Mouse (Mus musculus): ENCODE data around the gene Rusc2. TPM values are rescaled to one million over a fixed set of nuclear protein-coding genes. Genes with fewer than 3 reads are reported as not detected.

Rusc2 gene
- polyA plus RNA-seq, 1 experiment from 2014 or later: 11.5 TPM

DNA sequence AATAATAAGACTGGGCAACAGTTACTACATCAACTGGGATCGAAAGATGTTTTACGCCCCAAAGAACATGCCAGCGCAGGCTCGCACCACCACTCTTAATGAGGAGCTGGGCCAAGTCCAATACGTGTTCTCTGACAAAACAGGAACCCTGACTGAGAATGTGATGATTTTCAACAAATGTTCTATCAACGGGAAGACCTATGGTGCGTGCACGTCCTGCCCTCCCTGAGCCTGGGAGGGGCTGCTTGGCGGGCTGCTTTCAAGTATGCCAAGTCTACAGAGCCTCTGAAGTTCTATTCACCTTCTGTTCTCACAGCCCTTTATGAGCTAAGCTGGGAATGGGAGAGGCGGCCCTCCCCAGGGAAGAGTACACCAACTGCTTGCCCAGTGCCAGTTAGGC lies 39.3 kb upstream of the Rusc2 start:
- Histone ChIP-seq H3K27ac (replicated peaks) (no peak overlapping the region), H3K4me2 (replicated peaks; ENCODE audit: low read depth) (no peak overlapping the region), H3K27me3 (ENCODE audit: control insufficient read depth, insufficient read depth, low read length) (no peaks in the 10 kb centered on the region), H3K9me3 (ENCODE audit: control insufficient read depth, low read length) (no peaks in the 10 kb centered on the region), H3K36me3 (ENCODE audit: control insufficient read depth, insufficient read depth, low read length) (no peaks in the 10 kb centered on the region), H3K4me1 (replicated peaks; ENCODE audit: control insufficient read depth, insufficient read depth) (no peaks in the 10 kb centered on the region), H3K9ac (ENCODE audit: low read length) (no peak overlapping the region), H3K4me3 (ENCODE audit: low read depth, low read length) (no peak overlapping the region)
- no peak for TF ChIP-seq CTCF (IDR thresholded peaks at IDR 0.05; ENCODE audit: low read depth)
- TF ChIP-seq EP300 (optimal IDR thresholded peaks at IDR 0.05): no peak
- DNase-seq (ENCODE audit: low spot score) (no peak), ATAC-seq (ENCODE audit: low FRiP score, low TSS enrichment) (no peak)
- WGBS: 80% methylated on average over 10 of the region's 10 CpGs

DNA sequence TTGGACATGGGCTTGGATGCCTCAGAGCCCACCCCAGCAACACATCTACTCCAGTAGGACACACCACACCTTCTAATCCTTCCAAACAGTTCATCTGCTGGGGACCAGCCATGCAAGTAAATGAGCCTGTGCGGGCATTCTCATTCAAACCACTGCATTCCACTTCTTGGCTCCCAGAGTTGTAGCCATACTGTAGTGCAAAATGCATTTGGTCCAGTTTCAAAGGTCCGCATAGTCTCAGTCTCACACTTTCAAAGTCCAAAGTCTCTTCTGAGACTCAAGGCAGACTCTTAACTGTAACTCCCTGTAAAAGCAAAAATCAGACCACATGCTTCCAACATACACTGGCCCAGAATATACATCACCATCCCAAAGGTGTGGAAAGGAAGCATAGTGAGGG lies 36.8 kb upstream of the Rusc2 start:
- no peak for DNase-seq (ENCODE audit: low spot score)
- ATAC-seq (ENCODE audit: low FRiP score, low TSS enrichment): no peak
- H3K9ac ChIP-seq (ENCODE audit: low read length): no peak overlapping the region
- H3K36me3 ChIP-seq (ENCODE audit: control insufficient read depth, insufficient read depth, low read length): no peaks in the 10 kb centered on the region
- no peak overlapping the region for H3K27ac ChIP-seq (replicated peaks)
- no peaks in the 10 kb centered on the region for H3K4me1 ChIP-seq (replicated peaks; ENCODE audit: control insufficient read depth, insufficient read depth)
- no peaks in the 10 kb centered on the region for H3K27me3 ChIP-seq (ENCODE audit: control insufficient read depth, insufficient read depth, low read length)
- no peak overlapping the region for H3K4me3 ChIP-seq (ENCODE audit: low read depth, low read length)
- WGBS: 88% methylated on average over 2 of the region's 2 CpGs
- H3K4me2 ChIP-seq (replicated peaks; ENCODE audit: low read depth): no peak overlapping the region
- no peak for TF ChIP-seq CTCF (IDR thresholded peaks at IDR 0.05; ENCODE audit: low read depth)
- no peak for TF ChIP-seq EP300 (optimal IDR thresholded peaks at IDR 0.05)
- no peaks in the 10 kb centered on the region for H3K9me3 ChIP-seq (ENCODE audit: control insufficient read depth, low read length)

DNA sequence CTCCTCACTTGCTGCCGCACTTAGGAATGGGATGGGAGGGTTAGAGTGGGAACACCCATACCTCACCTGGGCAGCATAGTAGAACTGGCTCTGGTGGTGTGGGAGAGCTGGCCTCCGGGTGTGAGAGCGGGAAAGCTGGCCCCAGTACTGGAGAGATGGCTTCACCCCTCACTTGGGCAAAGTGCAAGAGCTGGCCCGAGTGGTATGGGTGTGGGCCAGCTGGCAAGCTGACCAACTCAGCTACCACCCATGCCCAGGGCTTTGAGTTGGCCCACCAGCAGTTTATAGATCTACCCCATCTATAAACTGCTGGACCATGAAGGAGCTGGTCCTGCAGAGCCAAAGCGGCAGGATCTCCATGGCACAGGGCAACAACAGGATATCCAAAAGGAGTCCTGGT lies 32.6 kb upstream of the Rusc2 start:
- DNase-seq (ENCODE audit: low spot score) (no peak), ATAC-seq (ENCODE audit: low FRiP score, low TSS enrichment) (no peak)
- Histone ChIP-seq H3K4me2 (replicated peaks; ENCODE audit: low read depth) (no peak overlapping the region), H3K27me3 (ENCODE audit: control insufficient read depth, insufficient read depth, low read length) (no peaks in the 10 kb centered on the region), H3K4me3 (ENCODE audit: low read depth, low read length) (no peak overlapping the region), H3K36me3 (ENCODE audit: control insufficient read depth, insufficient read depth, low read length) (no peaks in the 10 kb centered on the region), H3K9me3 (ENCODE audit: control insufficient read depth, low read length) (0 out of 2 replicates have a peak, but pooled peaks cover 3% of the 10 kb centered on the region), H3K9ac (ENCODE audit: low read length) (no peak overlapping the region), H3K4me1 (replicated peaks; ENCODE audit: control insufficient read depth, insufficient read depth) (no peaks in the 10 kb centered on the region), H3K27ac (replicated peaks) (no peak overlapping the region)
- TF ChIP-seq CTCF (IDR thresholded peaks at IDR 0.05; ENCODE audit: low read depth) (no peak), EP300 (optimal IDR thresholded peaks at IDR 0.05) (no peak)
- 91% methylated on average over 5 of the region's 5 CpGs for WGBS

DNA sequence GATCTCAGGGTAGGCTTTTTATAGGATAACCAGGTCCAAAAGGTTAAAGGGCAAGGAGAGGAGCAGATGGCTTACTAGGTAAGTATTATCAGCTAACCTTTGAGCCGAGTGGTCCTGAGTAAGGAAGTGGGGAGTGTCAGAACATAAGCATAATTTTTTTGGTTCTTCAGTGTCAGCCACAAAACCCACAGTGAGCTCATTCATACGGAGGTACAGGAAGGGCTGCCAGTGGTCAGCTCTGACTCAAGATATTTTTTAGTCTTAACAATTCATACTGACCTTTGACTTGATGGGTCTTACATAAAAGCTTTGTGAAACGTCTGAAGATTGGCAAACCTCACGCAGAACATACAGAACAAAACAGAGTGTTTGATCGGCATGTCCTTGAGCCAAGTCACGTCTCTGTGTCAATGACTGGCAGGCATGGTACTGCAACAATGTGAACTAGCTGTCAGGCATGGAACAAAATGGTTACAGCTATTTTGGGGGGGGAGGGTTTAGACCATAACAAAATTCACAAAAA lies 31.7 kb upstream of the Rusc2 start:
- Histone ChIP-seq H3K4me3 (ENCODE audit: low read depth, low read length) (no peak overlapping the region), H3K9ac (ENCODE audit: low read length) (no peak overlapping the region), H3K27me3 (ENCODE audit: control insufficient read depth, insufficient read depth, low read length) (no peaks in the 10 kb centered on the region), H3K27ac (replicated peaks) (no peak overlapping the region), H3K9me3 (ENCODE audit: control insufficient read depth, low read length) (0 out of 2 replicates have a peak, but pooled peaks cover 3% of the 10 kb centered on the region), H3K4me2 (replicated peaks; ENCODE audit: low read depth) (no peak overlapping the region), H3K36me3 (ENCODE audit: control insufficient read depth, insufficient read depth, low read length) (no peaks in the 10 kb centered on the region), H3K4me1 (replicated peaks; ENCODE audit: control insufficient read depth, insufficient read depth) (no peaks in the 10 kb centered on the region)
- TF ChIP-seq EP300 (optimal IDR thresholded peaks at IDR 0.05): no peak
- TF ChIP-seq CTCF (IDR thresholded peaks at IDR 0.05; ENCODE audit: low read depth): no peak
- DNase-seq (ENCODE audit: low spot score) (no peak), ATAC-seq (ENCODE audit: low FRiP score, low TSS enrichment) (no peak)
- 63% methylated on average over 6 of the region's 6 CpGs for WGBS

DNA sequence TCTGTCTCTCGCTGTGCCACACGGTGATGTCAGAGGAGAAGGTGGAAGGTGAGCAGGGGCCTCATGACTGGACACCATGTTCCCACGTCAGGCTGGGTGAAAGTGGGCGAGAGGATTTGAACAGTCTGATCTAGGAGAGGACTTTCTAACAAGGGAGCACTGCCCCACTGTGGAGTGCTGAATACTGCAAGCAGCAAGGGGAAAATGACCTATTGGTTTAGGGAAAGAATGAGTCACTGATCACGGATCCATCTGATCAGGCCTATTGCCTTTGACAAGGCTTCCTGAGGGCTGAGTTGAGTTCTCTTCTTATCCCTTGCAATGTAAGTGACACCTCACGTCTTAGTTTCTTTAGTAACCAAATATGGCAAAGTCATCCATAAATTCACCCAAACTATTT lies 28.1 kb upstream of the Rusc2 start:
- no peaks in the 10 kb centered on the region for H3K36me3 ChIP-seq (ENCODE audit: control insufficient read depth, insufficient read depth, low read length)
- 85% methylated on average over 6 of the region's 6 CpGs for WGBS
- no peak overlapping the region for H3K27ac ChIP-seq (replicated peaks)
- H3K9me3 ChIP-seq (ENCODE audit: control insufficient read depth, low read length): 0 out of 2 replicates have a peak, but pooled peaks cover 3% of the 10 kb centered on the region
- no peak overlapping the region for H3K4me3 ChIP-seq (ENCODE audit: low read depth, low read length)
- no peaks in the 10 kb centered on the region for H3K27me3 ChIP-seq (ENCODE audit: control insufficient read depth, insufficient read depth, low read length)
- ATAC-seq (ENCODE audit: low FRiP score, low TSS enrichment) (no peak), DNase-seq (ENCODE audit: low spot score) (no peak)
- no peaks in the 10 kb centered on the region for H3K4me1 ChIP-seq (replicated peaks; ENCODE audit: control insufficient read depth, insufficient read depth)
- TF ChIP-seq EP300 (optimal IDR thresholded peaks at IDR 0.05) (no peak), CTCF (IDR thresholded peaks at IDR 0.05; ENCODE audit: low read depth) (0 out of 2 replicates have a peak, but pooled peaks have one; percentile 21)
- no peak overlapping the region for H3K4me2 ChIP-seq (replicated peaks; ENCODE audit: low read depth)
- no peak overlapping the region for H3K9ac ChIP-seq (ENCODE audit: low read length)

DNA sequence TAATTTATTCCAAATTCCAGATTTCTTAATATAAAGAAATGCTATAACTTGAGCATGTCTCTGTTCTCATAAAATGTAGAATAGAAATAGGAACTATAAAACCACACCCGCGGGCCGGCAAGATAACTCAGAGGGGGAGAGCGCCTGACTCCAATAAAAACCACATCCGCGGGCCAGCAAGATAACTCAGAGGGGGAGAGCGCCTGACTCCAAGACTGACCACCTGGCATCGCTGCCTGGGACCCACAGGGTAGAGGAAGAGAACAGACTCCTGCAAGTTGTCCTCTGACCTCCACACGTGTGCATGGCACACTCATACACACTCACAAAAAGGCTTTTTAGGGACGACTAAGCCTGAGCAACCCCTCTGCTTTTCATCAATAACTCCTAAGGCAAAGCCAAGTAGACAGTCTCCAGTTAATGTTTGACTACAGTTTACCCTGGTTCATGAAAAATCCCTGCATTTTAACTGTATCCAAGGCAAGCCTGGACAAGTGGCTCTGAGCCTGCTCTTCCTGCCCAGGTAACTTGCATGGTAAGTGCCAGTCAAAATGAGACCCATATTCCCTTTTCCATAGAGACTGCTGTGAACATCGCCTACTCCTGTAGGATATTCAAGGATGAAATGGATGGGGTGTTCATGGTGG lies 16.7 kb upstream of the Rusc2 start:
- TF ChIP-seq CTCF (IDR thresholded peaks at IDR 0.05; ENCODE audit: low read depth) (no peak), EP300 (optimal IDR thresholded peaks at IDR 0.05) (no peak)
- Histone ChIP-seq H3K4me2 (replicated peaks; ENCODE audit: low read depth) (no peak overlapping the region), H3K4me1 (replicated peaks; ENCODE audit: control insufficient read depth, insufficient read depth) (no peaks in the 10 kb centered on the region), H3K4me3 (ENCODE audit: low read depth, low read length) (no peak overlapping the region), H3K27me3 (ENCODE audit: control insufficient read depth, insufficient read depth, low read length) (no peaks in the 10 kb centered on the region), H3K27ac (replicated peaks) (no peak overlapping the region), H3K9me3 (ENCODE audit: control insufficient read depth, low read length) (no peaks in the 10 kb centered on the region), H3K9ac (ENCODE audit: low read length) (no peak overlapping the region), H3K36me3 (ENCODE audit: control insufficient read depth, insufficient read depth, low read length) (no peaks in the 10 kb centered on the region)
- WGBS: 62% methylated on average over 11 of the region's 11 CpGs
- ATAC-seq (ENCODE audit: low FRiP score, low TSS enrichment) (no peak), DNase-seq (ENCODE audit: low spot score) (no peak)

Data from stomach, postnatal 0 days (tissue).